Mouse (Mus musculus) liver, embryonic 11.5 days (tissue): ENCODE data around the gene Gpatch8. TPM values are rescaled to one million over a fixed set of nuclear protein-coding genes. Genes with fewer than 3 reads are reported as not detected.
A peak's percentile ranks its signal among the peaks of the same experiment; 100 is the strongest.

Experiments
- ATAC-seq: fragments of 200-750 bp; cut with Nextera tagmentation; replicated peaks from 2 replicates; pipeline ENCODE4 v1.8.0; 2017; ENCODE audit warnings: moderate number of reproducible peaks, mild to moderate bottlenecking, moderate TSS enrichment, moderate library complexity; ENCODE audit not compliant: low FRiP score
- DNase-seq: peaks from one replicate; pipeline ENCODE4 v3.0.0-alpha.2; 2017; ENCODE audit warnings: low spot score
- H3K27ac ChIP-seq: fragments of 300-500 bp; sonication (generic); 2 replicates; pipeline ENCODE4 v1.5.1; 2014; ENCODE audit warnings: mild to moderate bottlenecking, low read depth, low read length, control low read depth
- H3K27me3 ChIP-seq: fragments of 300-500 bp; sonication (generic); replicated peaks from 2 replicates; pipeline ENCODE4 v1.6.1; 2014; ENCODE audit warnings: low read length, mixed read lengths; ENCODE audit not compliant: control insufficient read depth, insufficient read depth
- H3K36me3 ChIP-seq: fragments of 300-500 bp; sonication (generic); 2 replicates; pipeline ENCODE4 v1.6.1; 2014; ENCODE audit warnings: mild to moderate bottlenecking, low read length, moderate library complexity, mixed read lengths; ENCODE audit not compliant: control insufficient read depth, insufficient read depth
- H3K4me1 ChIP-seq: fragments of 300-500 bp; sonication (generic); replicated peaks from 2 replicates; pipeline ENCODE4 v1.6.1; 2014; ENCODE audit warnings: low read length, mixed read lengths; ENCODE audit not compliant: control insufficient read depth, insufficient read depth
- H3K4me2 ChIP-seq: fragments of 300-500 bp; sonication (generic); 2 replicates; pipeline ENCODE4 v1.6.1; 2014; ENCODE audit warnings: mild to moderate bottlenecking, control low read depth, moderate library complexity
- H3K4me3 ChIP-seq: fragments of 300-500 bp; sonication (generic); 2 replicates; pipeline ENCODE4 v1.5.1; 2014; ENCODE audit warnings: low read depth, low read length, control low read depth
- H3K9ac ChIP-seq: fragments of 300-500 bp; sonication (generic); 2 replicates; pipeline ENCODE4 v1.6.1; 2014; ENCODE audit warnings: low read depth, low read length, control low read depth
- H3K9me3 ChIP-seq: fragments of 300-500 bp; sonication (generic); 2 replicates; pipeline ENCODE4 v1.6.1; 2016; ENCODE audit warnings: low read length, inconsistent platforms, mixed read lengths; ENCODE audit not compliant: control insufficient read depth
- WGBS: fragments of 180-500 bp; shearing (Covaris S2); extraction: QIAGEN DNeasy Blood & Tissue Kit; methylation state at CpG from one replicate; pipeline ENCODE4 v1.1.7; 2014; 5-methylcytosine and 5-hydroxymethylcytosine counted together
- polyA plus RNA-seq: library from polyadenylated mRNA; unstranded; fragments of >200 nt; fragmentation: Nextera tagmentation; extraction: Ambion mirVana; gene quantifications from 2 replicates; pipeline ENCODE4 v1.2.1, GENCODE M21; 2014

Gpatch8 gene
- polyA plus RNA-seq, 1 experiment from 2014 or later: 35.4 TPM

GRCm38 (mm10) chr11:102586445-102587130, 30.4 kb upstream of the Gpatch8 start:
- Histone ChIP-seq H3K4me2 (no peak overlapping the region), H3K4me1 (no peaks in the 10 kb centered on the region), H3K9ac (no peak overlapping the region), H3K9me3 (no peaks in the 10 kb centered on the region), H3K36me3 (no peaks in the 10 kb centered on the region), H3K4me3 (no peak overlapping the region), H3K27ac (no peak overlapping the region), H3K27me3 (peaks cover 8% of the 10 kb centered on the region)
- ATAC-seq (no peak), DNase-seq (no peak)
- WGBS: 89% methylated on average over 4 of the region's 4 CpGs

- H3K27me3 ChIP-seq: peaks cover 11% of the 10 kb centered on the region
- no peak for DNase-seq
- WGBS: 21% methylated on average over 5 of the region's 5 CpGs
- no peak overlapping the region for H3K4me2 ChIP-seq
- no peaks in the 10 kb centered on the region; the same call in 1 of the 2 replicates for H3K4me1 ChIP-seq
- no peak for ATAC-seq
- H3K9ac ChIP-seq: no peak overlapping the region
- no peaks in the 10 kb centered on the region for H3K36me3 ChIP-seq
- H3K9me3 ChIP-seq: no peaks in the 10 kb centered on the region
- H3K27ac ChIP-seq: no peak overlapping the region
- no peak overlapping the region for H3K4me3 ChIP-seq
Measured at GRCm38 (mm10) chr11:102582736-102583135, 26.5 kb upstream of the Gpatch8 start.

GRCm38 (mm10) chr11:102582016-102582610, 25.9 kb upstream of the Gpatch8 start:
- Histone ChIP-seq H3K36me3 (no peaks in the 10 kb centered on the region), H3K4me2 (no peak overlapping the region), H3K4me3 (no peak overlapping the region), H3K4me1 (peaks cover 2% of the 10 kb centered on the region; the same call in 1 of the 2 replicates), H3K27ac (no peak overlapping the region), H3K27me3 (peaks cover 11% of the 10 kb centered on the region), H3K9me3 (no peaks in the 10 kb centered on the region), H3K9ac (no peak overlapping the region)
- DNase-seq: no peak
- WGBS: 30% methylated on average over 13 of the region's 13 CpGs
- ATAC-seq: no peak

- Histone ChIP-seq H3K4me2 (no peak overlapping the region), H3K36me3 (no peaks in the 10 kb centered on the region), H3K4me1 (peaks cover 2% of the 10 kb centered on the region; the same call in 1 of the 2 replicates), H3K27me3 (peaks cover 11% of the 10 kb centered on the region), H3K9me3 (no peaks in the 10 kb centered on the region), H3K27ac (no peak overlapping the region), H3K4me3 (no peak overlapping the region), H3K9ac (no peak overlapping the region)
- WGBS: 34% methylated on average over 11 of the region's 11 CpGs
- DNase-seq (no peak), ATAC-seq (no peak)
Measured at GRCm38 (mm10) chr11:102581281-102582015, 25.3 kb upstream of the Gpatch8 start.

GRCm38 (mm10) chr11:102580034-102580330, 23.8 kb upstream of the Gpatch8 start:
- Histone ChIP-seq H3K4me3 (no peak overlapping the region), H3K4me2 (peak overlapping the region; percentile 67), H3K4me1 (peaks cover 2% of the 10 kb centered on the region; the same call in 1 of the 2 replicates), H3K27ac (no peak overlapping the region; the same call in 1 of the 2 replicates), H3K36me3 (no peaks in the 10 kb centered on the region), H3K27me3 (peaks cover 11% of the 10 kb centered on the region), H3K9me3 (no peaks in the 10 kb centered on the region), H3K9ac (no peak overlapping the region)
- 54% methylated on average over 3 of the region's 3 CpGs for WGBS
- no peak for DNase-seq
- ATAC-seq: no peak

GRCm38 (mm10) chr11:102579165-102580033, 23.2 kb upstream of the Gpatch8 start, which contains the start of gene Gm11627:
TSS of gene Gm11627 (minus strand) at chr11:102579461.
- peak within 1 kb of the TSS; percentile 37 for H3K9ac ChIP-seq
- no peaks in the 10 kb centered on the region for H3K9me3 ChIP-seq
- H3K4me1 ChIP-seq: peaks cover 2% of the 10 kb centered on the region; the same call in 1 of the 2 replicates
- H3K27me3 ChIP-seq: peaks cover 11% of the 10 kb centered on the region
- WGBS: 16% methylated on average over 23 of the region's 23 CpGs
- H3K27ac ChIP-seq: no peak within 1 kb of the TSS; the same call in 1 of the 2 replicates
- peak; percentile 44 for DNase-seq
- H3K4me3 ChIP-seq: peak within 1 kb of the TSS; percentile 37
- H3K4me2 ChIP-seq: peak within 1 kb of the TSS; percentile 67
- ATAC-seq: no peak
- H3K36me3 ChIP-seq: no peaks in the 10 kb centered on the region

- ATAC-seq: peak; percentile 51; the same call in 1 of the 2 replicates
- Histone ChIP-seq H3K36me3 (no peaks in the 10 kb centered on the region), H3K4me2 (peak overlapping the region; percentile 67), H3K27me3 (peaks cover 11% of the 10 kb centered on the region), H3K9ac (peak overlapping the region; percentile 37), H3K9me3 (no peaks in the 10 kb centered on the region), H3K27ac (no peak overlapping the region), H3K4me3 (peak overlapping the region; percentile 37), H3K4me1 (peaks cover 2% of the 10 kb centered on the region; the same call in 1 of the 2 replicates)
- WGBS: 9% methylated on average over 27 of the region's 27 CpGs
- DNase-seq: peak; percentile 85
Measured at GRCm38 (mm10) chr11:102578341-102579118, 22.3 kb upstream of the Gpatch8 start.
